Mouse (Mus musculus): Measurements from ENCODE around the gene Zfp64. TPM values are rescaled to one million over a fixed set of nuclear protein-coding genes. Genes with fewer than 3 reads are reported as not detected.
A peak's percentile ranks its signal among the peaks of the same experiment; 100 is the strongest.

Zfp64 gene
- 10 to 100 TPM; 15.7 to 16.4 TPM for total RNA-seq (2021)
- long read RNA-seq, experiment 1, transcript Zfp64-201 (6 exons, 2,438 nt): major isoform, 30 of 43 reads
- long read RNA-seq, experiment 1, partial matches to known transcripts: 3 of 43 reads
- long read RNA-seq, experiment 1, other reads (novel, unspliced or antisense): 4 of 43 reads
- long read RNA-seq, experiment 2, transcript Zfp64-201 (6 exons, 2,438 nt): major isoform, 32 of 49 reads
- long read RNA-seq, experiment 2, partial matches to known transcripts: 5 of 49 reads
- long read RNA-seq, experiment 2, other reads (novel, unspliced or antisense): 4 of 49 reads

DNA sequence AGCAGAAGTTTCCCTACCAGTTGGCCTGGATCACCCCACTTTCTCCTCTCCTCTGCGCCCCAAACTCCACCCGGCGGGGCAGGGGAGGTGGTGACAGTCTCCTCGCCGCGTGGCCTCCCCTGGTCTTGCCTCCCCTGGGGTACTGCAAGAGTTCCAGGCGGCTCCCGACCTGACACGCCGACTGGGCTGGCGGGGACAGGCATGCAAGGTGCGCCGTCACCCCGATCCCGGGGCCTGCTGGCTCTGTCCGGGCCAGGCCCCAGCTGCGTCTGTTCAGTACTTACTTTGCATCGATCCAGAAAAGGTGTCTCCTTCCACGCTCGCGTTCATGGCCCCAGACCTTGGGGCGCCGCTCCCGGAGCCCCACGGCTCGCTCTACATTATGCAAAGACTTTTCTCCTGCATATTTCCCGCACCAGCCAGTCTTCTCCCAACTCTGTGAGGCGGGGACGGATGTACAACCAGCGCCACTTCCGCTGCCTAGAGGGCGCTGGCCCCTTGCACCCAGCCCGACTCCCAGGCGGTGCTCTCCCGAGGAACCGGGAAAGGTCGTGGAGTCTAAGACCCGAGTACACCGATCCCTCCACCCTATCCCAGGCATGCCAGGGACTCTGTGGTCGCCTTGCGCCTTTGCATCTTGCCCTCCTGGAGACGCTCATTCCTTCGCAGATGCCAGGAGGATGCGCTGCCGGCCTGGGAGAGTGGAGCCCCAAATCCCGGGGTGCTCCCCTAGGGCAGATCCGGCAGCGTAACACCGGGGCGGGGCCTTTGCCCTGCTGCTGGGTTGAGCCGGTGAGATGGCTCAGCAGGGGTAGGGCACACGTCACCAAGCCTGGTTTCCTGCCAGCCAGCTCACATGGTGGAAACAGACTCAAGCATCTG, at the start of gene Zfp64:
Gene Zfp64 (minus strand): TSS at position 753 of the 882 bp plus-strand sequence.
- DNase-seq (ENCODE audit: low spot score in 2 of 2): peak; percentile 62 to 79

DNA sequence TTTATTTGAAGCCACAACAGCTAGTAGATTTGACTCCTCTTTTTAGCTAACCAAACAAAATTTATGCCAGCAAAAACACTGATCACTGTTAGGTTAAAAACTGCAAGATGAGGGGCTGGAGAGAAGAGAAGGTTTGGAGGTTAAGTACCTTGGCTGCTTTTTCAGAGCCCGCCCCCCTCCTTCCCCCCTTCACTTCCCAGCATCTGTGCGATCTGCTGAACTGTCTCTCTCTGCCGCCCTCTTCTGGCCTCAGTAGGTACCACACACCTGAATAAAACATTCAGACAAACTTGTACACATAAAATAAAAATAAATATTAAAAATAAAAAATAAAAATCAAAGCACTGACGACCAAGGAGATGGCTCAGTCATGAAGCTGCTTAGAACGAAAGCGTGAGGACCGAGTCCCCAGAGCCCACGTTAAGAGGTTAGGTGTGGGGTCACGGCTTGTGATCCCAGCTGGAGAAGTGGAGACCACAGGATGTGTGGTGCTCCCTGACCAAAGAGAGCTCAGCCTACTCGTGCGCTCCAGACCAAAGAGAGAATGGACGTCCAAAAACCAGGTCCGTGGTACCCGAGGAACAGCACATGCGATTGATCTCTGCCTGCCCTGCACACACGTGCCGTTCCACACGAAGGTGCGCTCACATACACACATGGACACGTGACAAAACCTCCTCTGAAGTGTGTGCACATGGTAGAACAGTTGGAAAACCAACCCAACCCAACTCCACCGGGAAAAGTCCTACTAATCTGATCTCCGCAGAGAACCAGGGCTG, 37.4 kb upstream of the Zfp64 start:
- peak in 1 of 2 experiments; percentile 28 for DNase-seq (ENCODE audit: low spot score in 2 of 2)

DNA sequence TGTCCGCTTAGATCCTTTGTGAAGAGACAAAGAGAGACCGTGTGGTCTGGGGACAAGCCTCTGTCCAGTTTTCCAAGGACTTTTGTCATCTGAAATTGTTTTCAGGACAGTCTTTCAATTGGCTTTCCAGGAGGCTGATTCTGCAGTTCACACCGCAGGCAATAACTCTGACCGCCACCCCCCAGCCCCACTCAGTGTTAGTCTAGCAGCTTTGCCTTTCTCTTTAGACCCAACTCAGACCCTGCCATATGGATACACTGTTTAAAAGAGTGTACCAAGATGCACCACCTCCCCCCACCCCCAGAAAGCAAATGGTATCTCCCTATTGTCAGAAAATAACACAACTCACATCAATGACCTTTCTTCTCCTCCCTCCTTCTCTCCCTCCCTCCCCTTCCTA, 35.6 kb upstream of the Zfp64 start:
- no peak for DNase-seq (ENCODE audit: low spot score in 2 of 2)

DNA sequence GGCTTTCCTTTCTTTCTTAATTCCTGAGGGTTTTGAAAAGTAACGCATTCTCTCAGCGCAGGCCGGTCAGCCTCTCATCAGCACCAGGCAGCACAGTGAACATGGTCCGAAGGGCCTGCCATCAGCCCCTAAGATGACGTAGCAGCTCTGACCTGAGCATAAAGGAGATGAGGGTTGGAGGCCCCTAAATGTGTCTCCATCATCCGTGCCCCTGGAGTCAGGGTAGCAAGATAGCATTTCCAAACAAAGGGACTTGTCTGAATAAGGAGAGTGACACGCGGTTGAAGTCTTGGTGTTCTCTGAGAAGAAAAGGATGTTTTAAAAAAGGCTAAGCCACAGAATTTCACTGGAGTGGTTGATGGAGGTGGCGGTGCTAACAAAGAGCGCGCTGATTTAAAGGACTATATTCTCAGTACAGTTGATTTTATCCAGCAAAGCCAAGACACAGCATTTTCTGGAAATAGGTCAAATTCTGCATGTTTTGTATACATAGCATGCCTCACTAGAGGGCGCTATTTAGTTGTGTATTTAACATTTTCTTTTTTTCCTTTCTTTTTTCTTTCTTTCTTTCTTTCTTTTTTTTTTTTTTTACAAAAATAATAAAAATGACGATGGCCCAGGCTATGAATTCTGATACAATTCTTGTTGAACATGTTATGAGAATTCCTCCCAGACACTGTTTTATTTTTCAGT, 34.8 kb upstream of the Zfp64 start:
- DNase-seq (ENCODE audit: low spot score in 2 of 2): no peak

DNA sequence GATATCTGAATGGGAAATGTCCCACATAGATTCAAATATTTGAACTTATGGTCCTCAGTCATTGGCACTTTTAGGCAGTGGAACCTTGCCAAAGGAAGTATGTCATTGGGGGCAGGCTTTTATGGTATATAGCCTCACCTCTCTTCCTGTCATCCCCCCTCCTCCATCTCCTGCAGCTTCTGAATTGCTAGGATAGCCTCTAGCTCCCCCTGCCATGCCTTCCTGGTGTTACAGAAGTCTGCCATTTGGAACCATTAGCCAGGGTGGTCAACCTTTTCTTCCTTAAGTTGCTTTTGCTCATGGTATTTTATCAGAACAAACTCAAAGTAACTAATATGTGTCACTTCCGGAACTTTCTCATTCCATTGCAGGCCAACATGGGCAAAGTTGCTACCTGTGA, 32.7 kb upstream of the Zfp64 start:
- DNase-seq (ENCODE audit: low spot score in 2 of 2): no peak

DNA sequence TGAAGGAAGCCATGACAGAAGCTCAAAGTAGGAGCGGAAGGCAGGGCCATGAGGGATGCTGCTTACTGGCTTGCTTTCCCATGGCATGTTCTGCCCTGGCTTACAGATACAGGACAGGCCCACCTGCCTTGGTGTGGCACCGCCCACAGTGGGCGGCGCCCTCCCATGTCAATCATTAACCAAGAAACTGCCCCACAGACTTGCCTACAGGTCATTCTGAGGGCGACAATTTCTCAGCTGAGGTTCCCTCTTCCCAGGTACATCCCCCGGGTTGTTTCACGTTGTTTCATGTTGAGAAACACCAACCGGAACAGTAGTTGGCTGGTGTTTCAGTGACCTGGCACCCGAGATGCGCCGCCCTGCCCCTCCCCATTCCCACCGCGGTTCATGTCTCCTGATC, 32.0 kb upstream of the Zfp64 start:
- DNase-seq (ENCODE audit: low spot score in 2 of 2): no peak

DNA sequence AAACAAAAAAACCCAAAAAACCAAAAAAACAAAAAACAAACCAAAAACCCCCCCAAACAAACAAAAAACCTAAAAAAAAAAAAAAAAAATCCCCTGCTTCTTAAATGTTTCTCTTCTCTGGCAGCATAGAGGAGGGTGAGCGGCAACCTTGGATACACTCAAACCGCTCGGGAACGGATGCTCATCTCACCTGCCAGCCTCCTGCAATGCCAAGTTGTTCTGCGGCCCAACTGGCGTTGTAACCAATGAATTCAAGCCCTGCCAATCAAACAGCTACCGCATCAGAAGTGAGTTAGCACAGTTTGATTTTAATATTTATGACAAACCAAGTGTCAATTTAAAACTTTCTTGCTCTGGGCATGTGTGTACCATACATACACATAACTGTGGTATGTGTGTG, 26.6 kb upstream of the Zfp64 start:
- no peak for DNase-seq (ENCODE audit: low spot score in 2 of 2)

DNA sequence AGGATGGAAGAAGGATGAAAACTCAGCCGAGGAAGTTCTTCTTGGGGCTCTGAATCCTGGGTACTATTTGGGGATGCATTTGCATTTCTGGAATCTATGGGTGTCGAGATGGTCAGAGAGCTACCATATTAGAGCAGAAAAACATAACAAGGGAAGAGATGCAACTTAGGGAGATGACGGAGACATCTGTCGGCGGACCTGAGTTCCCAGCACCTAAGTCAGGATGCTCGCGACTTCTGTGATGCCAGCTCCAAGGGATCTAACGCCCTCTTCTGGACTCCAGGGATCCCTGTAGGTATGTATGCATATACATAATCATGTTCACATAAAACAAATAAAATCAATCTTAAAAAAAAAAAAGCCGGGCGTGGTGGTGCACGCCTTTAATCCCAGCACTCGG, 26.1 kb upstream of the Zfp64 start:
- DNase-seq (ENCODE audit: low spot score in 2 of 2): no peak

DNA sequence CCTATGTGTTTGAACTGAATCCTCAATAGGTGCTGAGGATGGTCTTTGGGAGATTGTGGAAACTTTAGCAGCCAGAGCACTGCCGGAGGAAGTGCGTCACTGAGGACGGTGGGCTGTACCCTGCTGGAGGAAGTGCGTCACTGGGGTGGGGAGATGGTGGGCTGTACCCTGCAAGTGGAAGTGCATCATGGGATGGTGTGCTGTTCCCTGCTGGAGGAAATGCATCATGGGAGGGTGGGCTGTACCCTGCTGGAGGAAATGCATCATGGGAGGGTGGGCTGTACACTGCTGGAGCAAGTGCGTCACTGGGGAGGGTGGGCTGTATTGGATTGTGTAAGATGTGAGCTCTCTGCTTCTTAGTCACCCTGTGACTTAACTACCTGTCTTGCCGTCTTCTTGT, 25.5 kb upstream of the Zfp64 start:
- DNase-seq (ENCODE audit: low spot score in 2 of 2): no peak

DNA sequence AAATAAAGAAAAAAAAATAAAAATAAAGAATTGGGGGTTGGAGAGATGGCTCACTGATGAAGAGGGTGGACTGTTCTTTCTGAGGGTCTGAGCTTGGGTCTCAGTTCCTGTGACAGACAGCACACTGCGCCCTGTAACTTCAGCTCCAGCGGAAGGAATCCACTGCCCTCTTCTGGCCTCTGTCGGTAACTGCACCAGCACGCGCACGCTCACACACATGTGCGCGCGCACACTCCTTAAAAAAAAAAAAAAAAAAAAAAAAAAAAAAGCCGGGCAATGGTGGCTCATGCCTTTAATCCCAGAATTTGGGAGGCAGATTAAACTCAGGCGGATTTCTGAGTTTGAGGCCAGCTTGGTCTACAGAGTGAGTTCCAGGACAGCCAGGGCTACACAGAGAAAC, 24.4 kb upstream of the Zfp64 start:
- DNase-seq (ENCODE audit: low spot score in 2 of 2): no peak

DNA sequence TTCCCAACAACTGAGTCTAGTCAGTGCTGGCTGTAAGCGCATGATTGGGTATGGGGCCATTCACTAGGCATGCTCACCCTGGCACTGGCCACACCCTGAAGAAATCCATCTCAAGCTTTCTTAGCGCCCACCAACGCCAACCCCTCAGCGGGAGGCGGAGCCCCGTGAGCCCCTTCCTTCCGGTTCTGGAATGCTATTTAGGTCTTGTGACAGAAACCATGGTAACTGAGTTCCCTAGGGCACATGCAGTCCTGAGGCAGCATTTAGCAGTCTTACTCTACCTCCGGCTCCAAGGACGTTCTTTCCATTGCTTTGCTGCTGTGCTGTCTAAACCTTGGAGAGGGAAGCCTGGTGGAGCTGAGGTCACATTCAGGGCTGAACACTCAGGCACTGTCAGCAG, 22.6 kb upstream of the Zfp64 start:
- no peak for DNase-seq (ENCODE audit: low spot score in 2 of 2)

DNA sequence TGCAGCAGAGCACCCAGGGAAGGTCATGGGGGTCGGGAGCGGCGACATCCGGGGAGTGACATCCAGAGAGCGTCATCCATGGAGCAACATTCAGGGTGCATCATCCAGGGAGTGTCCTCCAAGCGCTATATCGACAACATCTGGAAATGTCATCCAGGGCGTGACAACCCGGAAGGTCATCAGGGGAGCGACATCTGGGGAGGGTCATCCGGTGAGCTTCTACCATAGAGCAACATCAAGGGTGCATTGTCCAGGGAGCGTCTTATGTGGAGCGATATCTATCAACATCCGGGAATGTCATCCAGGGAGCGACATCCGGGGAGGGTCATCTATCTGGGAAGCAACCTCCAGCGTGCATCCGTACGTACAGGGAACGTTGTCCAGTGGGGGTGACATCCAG, 14.7 kb upstream of the Zfp64 start:
- DNase-seq (ENCODE audit: low spot score in 2 of 2): no peak

DNA sequence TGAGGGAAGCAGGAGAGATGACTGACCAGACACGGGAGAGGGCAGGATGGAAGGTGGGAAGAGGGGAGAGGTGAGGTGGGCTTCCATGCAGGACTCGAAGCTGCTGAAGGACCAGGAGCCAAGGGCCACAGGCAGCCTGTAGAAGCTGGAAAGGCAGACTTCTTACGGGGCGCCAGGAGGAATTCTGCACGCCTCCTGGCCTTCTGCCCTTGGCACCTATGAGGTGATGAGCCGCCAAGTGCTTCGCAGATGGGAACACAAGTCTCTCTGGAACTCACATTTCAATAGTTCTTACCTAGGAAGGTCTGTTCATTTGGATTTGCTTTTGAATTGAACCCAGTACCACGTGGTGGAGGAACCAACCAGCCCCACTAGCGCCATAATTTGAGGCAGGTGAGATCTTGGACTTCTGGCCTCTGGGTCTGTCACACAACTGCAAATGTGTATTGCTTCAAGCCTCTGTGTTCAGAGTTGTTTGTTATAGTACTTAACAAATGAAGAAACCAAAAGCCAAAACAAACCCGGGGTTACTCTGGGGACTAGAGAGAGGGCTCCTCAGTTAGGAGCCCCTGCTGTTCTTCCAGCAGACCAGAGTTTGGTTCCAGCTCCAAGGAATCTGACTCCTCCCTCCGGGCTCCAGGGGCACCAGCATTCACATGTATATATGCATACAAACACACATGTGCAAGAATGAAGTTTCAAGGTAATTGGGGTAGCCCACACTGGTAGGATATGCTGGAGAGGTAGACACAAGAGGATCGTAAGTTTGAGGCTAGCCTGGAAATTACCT, 12.9 kb upstream of the Zfp64 start:
- no peak for DNase-seq (ENCODE audit: low spot score in 2 of 2)

DNA sequence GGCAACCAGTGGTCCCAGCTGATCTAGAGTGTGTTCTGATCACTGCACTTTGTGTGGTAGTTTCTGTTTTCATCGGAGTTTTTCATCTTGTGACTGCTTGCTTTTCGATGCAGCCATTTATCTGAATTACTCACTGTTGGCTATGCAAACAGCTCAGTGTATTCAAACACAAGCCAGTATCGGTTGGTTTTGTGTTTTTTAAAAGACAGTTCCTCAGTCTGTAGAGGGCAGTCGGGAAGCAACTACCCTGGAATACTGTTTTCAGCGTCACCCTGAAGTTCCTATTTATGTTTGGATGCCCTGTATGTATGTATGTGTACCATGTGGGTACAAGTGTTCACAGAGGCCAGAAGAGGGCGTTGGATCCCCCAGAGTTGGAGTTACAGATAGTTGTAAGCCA, 11.1 kb upstream of the Zfp64 start:
- no peak for DNase-seq (ENCODE audit: low spot score in 2 of 2)

DNA sequence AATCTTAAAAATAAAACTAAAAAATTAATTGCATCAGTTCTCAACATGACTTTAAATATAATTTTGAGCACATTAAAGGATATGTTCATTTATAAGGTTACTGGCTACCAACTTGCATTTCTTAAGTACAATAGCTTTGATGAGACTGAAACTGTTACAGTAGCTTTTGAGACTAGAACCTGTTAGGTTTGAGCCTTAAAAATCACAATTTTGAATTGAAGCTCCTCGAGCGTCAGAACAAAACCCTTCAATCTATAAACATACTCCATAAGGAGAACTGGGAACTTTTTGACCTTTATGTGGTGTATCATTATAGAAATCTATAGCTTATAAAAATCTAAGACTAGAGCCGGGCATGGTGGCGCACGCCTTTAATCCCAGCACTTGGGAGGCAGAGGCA, 9.5 kb upstream of the Zfp64 start:
- DNase-seq (ENCODE audit: low spot score in 2 of 2): no peak

DNA sequence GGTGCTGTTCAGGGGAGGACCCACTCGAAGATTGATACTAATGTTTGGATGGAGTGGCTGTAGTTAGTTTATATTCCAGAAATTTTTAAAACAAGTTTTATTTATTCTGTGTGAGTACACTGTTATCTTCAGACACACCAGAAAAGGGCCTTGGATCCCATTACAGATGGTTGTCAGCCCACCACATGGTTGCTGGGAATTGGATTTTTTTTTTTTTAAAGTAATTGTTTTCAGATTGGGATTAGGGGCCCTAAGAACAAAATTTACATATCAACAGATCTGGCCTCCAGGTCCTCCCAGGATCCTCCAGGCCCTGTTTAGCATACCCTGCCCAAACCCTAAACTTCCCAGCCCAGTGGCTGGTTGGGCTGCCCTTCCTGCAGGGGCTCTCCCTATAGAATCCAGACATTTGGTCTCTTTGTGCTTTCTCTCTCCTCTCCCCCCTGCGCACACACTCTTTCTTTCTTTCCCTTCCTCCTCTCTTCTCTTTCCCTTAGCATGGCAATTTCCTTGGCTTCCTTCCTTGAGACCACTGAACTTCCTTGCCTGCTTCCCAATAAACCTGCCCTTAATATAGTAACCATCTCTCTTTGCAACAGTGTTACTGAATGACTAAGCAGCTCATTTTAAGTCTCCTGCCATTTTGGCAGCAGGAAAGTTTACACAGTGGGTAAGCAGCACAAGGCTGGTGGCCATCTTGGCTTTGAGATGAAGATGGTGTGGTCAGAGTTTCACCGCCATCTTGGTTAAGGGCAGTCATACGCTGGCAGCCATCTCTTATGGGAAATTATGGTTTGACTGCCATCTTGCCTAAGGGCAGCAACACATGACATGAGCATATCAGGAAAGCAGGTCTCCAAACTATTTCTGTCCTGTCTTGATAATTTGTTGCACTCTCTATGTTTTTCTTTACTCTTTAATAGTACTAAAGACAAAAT, 6.6 kb upstream of the Zfp64 start:
- no peak for DNase-seq (ENCODE audit: low spot score in 2 of 2)

DNA sequence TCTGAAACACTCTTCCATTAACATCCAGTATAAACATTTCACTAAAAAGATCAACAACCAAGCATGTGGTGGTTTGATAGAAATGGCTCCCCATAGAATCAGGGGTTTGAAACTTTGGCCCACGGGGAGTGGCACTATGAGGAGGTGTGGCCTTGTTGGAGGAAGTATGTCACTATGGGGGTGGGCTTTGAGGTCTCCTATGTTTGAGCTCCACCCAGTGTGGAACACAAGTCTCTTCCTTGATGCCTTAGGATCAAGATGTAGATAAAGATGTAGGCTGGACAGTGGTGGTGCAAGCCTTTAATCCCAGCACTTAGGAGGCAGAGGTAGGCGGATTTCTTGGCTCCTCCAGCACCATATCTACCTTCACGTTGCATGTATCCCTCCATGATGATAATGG, 5.4 kb upstream of the Zfp64 start:
- DNase-seq (ENCODE audit: low spot score in 2 of 2): no peak

DNA sequence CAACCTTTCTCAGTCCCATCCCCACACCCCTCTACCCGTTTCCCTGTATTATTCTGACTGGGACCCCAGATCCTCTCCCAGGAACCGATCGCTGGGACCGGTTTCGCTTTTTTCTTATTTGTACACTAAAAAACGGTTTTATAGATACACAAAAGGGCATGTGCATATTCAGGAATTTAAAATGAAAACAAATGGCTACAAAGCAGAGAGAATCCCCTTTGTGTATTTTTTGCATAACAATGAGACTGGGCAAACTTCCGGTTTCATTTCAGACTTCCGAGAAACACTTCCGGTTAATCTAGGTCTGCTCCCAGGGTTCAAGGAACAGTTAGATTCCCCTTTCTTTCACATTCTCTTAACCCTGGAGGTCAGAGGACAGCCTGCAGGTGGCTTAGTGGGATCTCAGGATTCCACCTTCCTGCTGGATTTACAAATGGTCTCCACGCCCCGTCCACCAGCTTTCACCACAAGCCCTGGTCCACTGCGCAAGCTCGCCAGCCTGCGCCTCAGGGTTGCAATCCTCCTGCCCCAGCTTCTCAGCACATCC, 4.0 kb upstream of the Zfp64 start:
- DNase-seq (ENCODE audit: low spot score in 2 of 2): no peak

DNA sequence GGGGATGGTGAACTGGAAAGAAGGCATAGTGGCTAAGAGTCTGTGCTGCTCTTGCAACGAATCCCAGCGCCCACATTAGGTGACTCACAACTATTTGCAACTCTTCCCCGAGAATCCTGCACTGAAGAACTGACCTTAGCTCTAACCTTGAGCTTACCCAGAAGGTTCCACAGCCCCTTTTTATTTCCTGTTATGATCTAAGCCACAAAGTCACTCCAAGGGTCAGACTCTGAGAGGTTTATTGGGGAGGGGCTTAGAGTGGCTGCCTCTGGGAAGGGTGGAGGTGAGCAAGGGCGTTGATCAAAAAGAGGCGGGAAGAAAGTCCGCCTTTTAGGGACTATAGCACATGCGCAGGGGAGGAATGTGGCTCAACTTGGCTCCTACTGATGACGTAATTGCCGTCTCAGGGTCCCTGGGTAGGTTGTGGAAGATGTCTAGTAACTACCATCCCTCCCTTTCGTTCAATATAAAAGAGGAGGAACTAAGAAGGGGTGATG, 511 bp upstream of the Zfp64 start:
- DNase-seq (ENCODE audit: low spot score in 2 of 2): no peak
